Mouse (Mus musculus): Measurements from ENCODE around the gene Atoh8. TPM values are rescaled to one million over a fixed set of nuclear protein-coding genes. Genes with fewer than 3 reads are reported as not detected.

Atoh8 gene
- polyA plus RNA-seq, 1 experiment from 2014 or later: 32.2 TPM

- no peak for ATAC-seq (ENCODE audit: low read depth)
These were observed 37.9 kb downstream of the Atoh8 start for GRCm38 (mm10) chr6:72197515-72197914.

GRCm38 (mm10) chr6:72196660-72197059 lies 38.7 kb downstream of the Atoh8 start:
- peaks cover 12% of the 10 kb centered on the region for H3K4me1 ChIP-seq (replicated peaks; ENCODE audit: control insufficient read depth, insufficient read depth, low read length)
- 54% methylated on average over 3 of the region's 3 CpGs for whole genome bisulfite sequencing
- no peaks in the 10 kb centered on the region for H3K9me3 ChIP-seq (ENCODE audit: control insufficient read depth, low read length)
- no peak for ATAC-seq (ENCODE audit: low read depth)
- no peaks in the 10 kb centered on the region for H3K36me3 ChIP-seq (ENCODE audit: control insufficient read depth, insufficient read depth, low read length)
- H3K27ac ChIP-seq (ENCODE audit: low read length): no peak overlapping the region
- no peak overlapping the region for H3K4me3 ChIP-seq (ENCODE audit: low read length)
- H3K27me3 ChIP-seq (ENCODE audit: control insufficient read depth, insufficient read depth, low read depth, low read length): no peaks in the 10 kb centered on the region
- no peak overlapping the region for H3K4me2 ChIP-seq (ENCODE audit: low read depth, low read length)
- H3K9ac ChIP-seq (ENCODE audit: low read length): no peak overlapping the region

More at GRCm38 (mm10) chr6:72197515-72197914, 37.9 kb downstream of the Atoh8 start:
- H3K27ac ChIP-seq (ENCODE audit: low read length): no peak overlapping the region
- H3K9me3 ChIP-seq (ENCODE audit: control insufficient read depth, low read length): no peaks in the 10 kb centered on the region
- no peak overlapping the region for H3K4me2 ChIP-seq (ENCODE audit: low read depth, low read length)
- H3K4me1 ChIP-seq (replicated peaks; ENCODE audit: control insufficient read depth, insufficient read depth, low read length): peaks cover 12% of the 10 kb centered on the region
- H3K36me3 ChIP-seq (ENCODE audit: control insufficient read depth, insufficient read depth, low read length): no peaks in the 10 kb centered on the region
- no peak overlapping the region for H3K4me3 ChIP-seq (ENCODE audit: low read length)
- no peak overlapping the region for H3K9ac ChIP-seq (ENCODE audit: low read length)
- H3K27me3 ChIP-seq (ENCODE audit: control insufficient read depth, insufficient read depth, low read depth, low read length): no peaks in the 10 kb centered on the region

- no peak overlapping the region for H3K4me3 ChIP-seq (ENCODE audit: low read length)
- H3K4me1 ChIP-seq (replicated peaks; ENCODE audit: control insufficient read depth, insufficient read depth, low read length): peaks cover 26% of the 10 kb centered on the region
- H3K9ac ChIP-seq (ENCODE audit: low read length): 0 out of 2 replicates have a peak overlapping the region, but pooled peaks have one; percentile 20
- no peaks in the 10 kb centered on the region for H3K27me3 ChIP-seq (ENCODE audit: control insufficient read depth, insufficient read depth, low read depth, low read length)
- 42% methylated on average over 5 of the region's 5 CpGs for WGBS
- no peak overlapping the region for H3K27ac ChIP-seq (ENCODE audit: low read length)
- ATAC-seq (ENCODE audit: low read depth): no peak
- H3K9me3 ChIP-seq (ENCODE audit: control insufficient read depth, low read length): no peaks in the 10 kb centered on the region
- no peaks in the 10 kb centered on the region for H3K36me3 ChIP-seq (ENCODE audit: control insufficient read depth, insufficient read depth, low read length)
- H3K4me2 ChIP-seq (ENCODE audit: low read depth, low read length): no peak overlapping the region
These were observed 44.8 kb downstream of the Atoh8 start for GRCm38 (mm10) chr6:72190577-72190976.

- Histone ChIP-seq H3K36me3 (ENCODE audit: control insufficient read depth, insufficient read depth, low read length) (no peaks in the 10 kb centered on the region), H3K4me1 (replicated peaks; ENCODE audit: control insufficient read depth, insufficient read depth, low read length) (peaks cover 26% of the 10 kb centered on the region), H3K4me3 (ENCODE audit: low read length) (no peak overlapping the region), H3K9me3 (ENCODE audit: control insufficient read depth, low read length) (no peaks in the 10 kb centered on the region), H3K4me2 (ENCODE audit: low read depth, low read length) (no peak overlapping the region), H3K9ac (ENCODE audit: low read length) (no peak overlapping the region), H3K27me3 (ENCODE audit: control insufficient read depth, insufficient read depth, low read depth, low read length) (no peaks in the 10 kb centered on the region), H3K27ac (ENCODE audit: low read length) (no peak overlapping the region)
- no peak for ATAC-seq (ENCODE audit: low read depth)
- 25% methylated on average over 6 of the region's 6 CpGs for WGBS
These were observed 45.3 kb downstream of the Atoh8 start for GRCm38 (mm10) chr6:72190120-72190519.

GRCm38 (mm10) chr6:72189061-72189863 lies 46.1 kb downstream of the Atoh8 start:
- Histone ChIP-seq H3K4me3 (ENCODE audit: low read length) (peak overlapping the region; percentile 26), H3K9ac (ENCODE audit: low read length) (peak overlapping the region; percentile 60), H3K36me3 (ENCODE audit: control insufficient read depth, insufficient read depth, low read length) (no peaks in the 10 kb centered on the region), H3K27me3 (ENCODE audit: control insufficient read depth, insufficient read depth, low read depth, low read length) (no peaks in the 10 kb centered on the region), H3K27ac (ENCODE audit: low read length) (peak overlapping the region; percentile 78), H3K4me1 (replicated peaks; ENCODE audit: control insufficient read depth, insufficient read depth, low read length) (peaks cover 26% of the 10 kb centered on the region), H3K4me2 (ENCODE audit: low read depth, low read length) (peak overlapping the region; percentile 50), H3K9me3 (ENCODE audit: control insufficient read depth, low read length) (no peaks in the 10 kb centered on the region)
- peak; percentile 84 for ATAC-seq (ENCODE audit: low read depth)
- 3% methylated on average over 28 of the region's 29 CpGs for WGBS

DNA sequence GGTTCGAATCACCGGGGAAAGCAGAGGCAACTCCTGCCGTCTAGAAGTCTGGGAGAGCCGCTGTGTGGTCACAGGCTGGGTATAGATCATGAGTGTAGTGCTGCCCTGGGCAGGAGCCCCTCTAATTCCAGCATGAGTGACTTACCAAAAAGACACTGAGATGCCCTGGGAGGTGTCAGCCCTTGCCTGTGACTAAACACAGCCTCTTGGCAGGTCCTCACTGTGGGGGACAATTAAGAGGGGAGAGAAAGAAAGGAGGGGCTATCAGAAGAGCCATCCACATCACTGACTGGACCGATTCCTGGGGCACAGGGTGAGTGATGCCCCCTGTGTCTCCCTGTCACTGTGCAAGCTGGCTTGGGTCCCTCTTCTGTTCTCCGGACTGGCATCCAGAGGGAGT lies 48.6 kb downstream of the Atoh8 start:
- no peak for ATAC-seq (ENCODE audit: low read depth)
- no peak overlapping the region for H3K9ac ChIP-seq (ENCODE audit: low read length)
- WGBS: 83% methylated on average over 6 of the region's 6 CpGs

DNA sequence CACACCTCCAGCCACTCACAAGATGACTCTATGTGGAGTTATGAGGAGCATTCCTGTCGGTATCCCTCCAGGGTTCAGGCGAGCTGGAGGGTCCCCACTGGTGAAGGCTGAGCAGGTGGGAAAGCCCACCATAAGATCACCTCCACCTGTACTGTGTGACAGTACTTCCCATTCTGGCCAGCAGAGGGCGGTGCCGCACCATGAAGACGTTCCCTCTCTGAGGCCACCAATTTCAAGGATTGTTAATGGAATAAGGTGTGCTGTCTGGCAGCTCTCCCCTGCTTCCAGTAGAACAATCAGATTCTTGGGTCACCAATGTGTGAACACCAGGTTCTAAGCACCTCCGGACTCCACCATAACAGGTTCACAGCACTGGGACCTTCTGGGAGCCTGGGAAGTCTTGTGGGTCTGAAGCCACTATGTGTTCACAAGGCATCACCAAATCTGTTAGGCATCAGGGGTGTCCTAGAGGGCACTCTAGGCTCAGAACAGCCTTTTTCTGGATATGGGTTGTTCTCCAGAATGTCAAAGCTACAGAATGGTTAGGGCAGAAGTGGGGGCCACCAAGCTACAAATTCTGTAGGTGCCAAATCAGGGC lies 49.4 kb downstream of the Atoh8 start:
- no peak overlapping the region for H3K27ac ChIP-seq (ENCODE audit: low read length)
- H3K9ac ChIP-seq (ENCODE audit: low read length): no peak overlapping the region
- H3K4me3 ChIP-seq (ENCODE audit: low read length): no peak overlapping the region
- no peaks in the 10 kb centered on the region for H3K27me3 ChIP-seq (ENCODE audit: control insufficient read depth, insufficient read depth, low read depth, low read length)
- no peak overlapping the region for H3K4me2 ChIP-seq (ENCODE audit: low read depth, low read length)
- no peaks in the 10 kb centered on the region for H3K36me3 ChIP-seq (ENCODE audit: control insufficient read depth, insufficient read depth, low read length)
- peaks cover 26% of the 10 kb centered on the region for H3K4me1 ChIP-seq (replicated peaks; ENCODE audit: control insufficient read depth, insufficient read depth, low read length)
- under 1% methylated on average over 6 of the region's 6 CpGs for WGBS
- H3K9me3 ChIP-seq (ENCODE audit: control insufficient read depth, low read length): no peaks in the 10 kb centered on the region
- peak; percentile 26 for ATAC-seq (ENCODE audit: low read depth)

More for the DNA sequence above, 48.6 kb downstream of the Atoh8 start:
- H3K36me3 ChIP-seq (ENCODE audit: control insufficient read depth, insufficient read depth, low read length): no peaks in the 10 kb centered on the region
- no peaks in the 10 kb centered on the region for H3K27me3 ChIP-seq (ENCODE audit: control insufficient read depth, insufficient read depth, low read depth, low read length)
- H3K4me2 ChIP-seq (ENCODE audit: low read depth, low read length): no peak overlapping the region
- no peak overlapping the region for H3K27ac ChIP-seq (ENCODE audit: low read length)
- peaks cover 26% of the 10 kb centered on the region for H3K4me1 ChIP-seq (replicated peaks; ENCODE audit: control insufficient read depth, insufficient read depth, low read length)
- no peaks in the 10 kb centered on the region for H3K9me3 ChIP-seq (ENCODE audit: control insufficient read depth, low read length)
- H3K4me3 ChIP-seq (ENCODE audit: low read length): no peak overlapping the region

DNA sequence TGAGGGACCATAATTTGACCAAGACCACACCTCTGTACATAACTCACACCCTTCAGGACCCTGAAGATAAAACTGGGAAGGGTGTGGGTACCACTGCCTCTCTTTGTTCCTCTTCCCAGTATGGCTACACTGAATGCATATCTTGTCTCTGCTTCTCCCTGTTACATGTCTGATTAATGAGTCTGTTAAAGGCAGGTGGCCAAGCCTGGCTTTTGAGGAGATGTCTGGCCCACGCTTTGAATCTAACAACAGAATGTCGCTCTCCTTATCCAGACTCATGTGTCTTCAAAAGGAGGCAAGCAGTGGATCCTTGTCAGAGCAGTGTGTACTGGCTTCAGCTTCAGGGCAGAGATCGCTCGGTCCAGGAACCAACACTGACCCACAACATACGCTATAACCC lies 50.8 kb downstream of the Atoh8 start:
- Histone ChIP-seq H3K36me3 (ENCODE audit: control insufficient read depth, insufficient read depth, low read length) (no peaks in the 10 kb centered on the region), H3K27ac (ENCODE audit: low read length) (no peak overlapping the region), H3K9me3 (ENCODE audit: control insufficient read depth, low read length) (no peaks in the 10 kb centered on the region), H3K9ac (ENCODE audit: low read length) (no peak overlapping the region), H3K27me3 (ENCODE audit: control insufficient read depth, insufficient read depth, low read depth, low read length) (no peaks in the 10 kb centered on the region), H3K4me1 (replicated peaks; ENCODE audit: control insufficient read depth, insufficient read depth, low read length) (peaks cover 23% of the 10 kb centered on the region), H3K4me2 (ENCODE audit: low read depth, low read length) (no peak overlapping the region), H3K4me3 (ENCODE audit: low read length) (no peak overlapping the region)
- no peak for ATAC-seq (ENCODE audit: low read depth)
- WGBS: 81% methylated on average over 5 of the region's 5 CpGs

DNA sequence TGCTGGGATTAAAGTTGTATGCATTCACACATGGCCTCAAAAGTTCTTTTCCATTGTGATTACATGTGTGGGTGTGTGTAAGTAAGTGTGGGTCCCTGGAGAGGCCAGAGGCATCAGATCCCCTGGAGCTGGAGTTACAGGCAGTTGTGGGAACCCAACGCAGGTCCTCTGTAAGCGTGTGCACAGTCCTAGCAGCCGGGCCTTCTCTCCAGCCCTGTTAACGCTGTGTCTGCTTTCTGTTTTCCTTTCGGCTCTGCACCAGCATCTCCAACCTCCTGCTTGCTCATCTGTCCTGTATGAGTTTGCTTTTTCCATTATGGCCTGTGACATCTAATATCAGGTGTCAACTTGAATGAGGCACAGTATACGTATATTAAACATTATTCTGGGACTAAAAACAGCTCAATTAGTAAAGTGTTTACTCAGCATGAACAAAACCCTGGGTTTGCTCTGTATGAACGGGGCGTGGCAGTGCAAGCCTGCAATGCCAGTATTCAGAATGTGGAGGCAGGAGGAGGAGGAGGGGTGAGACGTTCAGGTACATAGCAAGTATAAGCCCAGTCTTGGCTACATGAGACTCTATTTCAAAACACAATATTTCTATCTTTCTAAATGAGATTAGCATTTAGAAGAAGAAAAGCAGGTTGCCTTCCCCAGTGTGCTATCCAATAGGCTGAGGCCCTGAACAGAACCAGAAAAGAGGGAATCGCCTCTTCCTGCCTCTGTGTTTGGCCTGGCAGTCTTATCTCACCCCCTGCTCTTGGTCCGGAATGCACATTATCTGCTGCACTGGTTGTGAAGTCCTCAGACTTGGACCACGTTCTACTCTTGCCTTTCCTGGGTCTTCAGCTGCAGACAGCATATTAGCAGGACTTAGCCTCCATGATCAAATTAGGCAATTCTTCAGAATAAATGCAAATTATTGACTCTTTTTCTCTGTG lies 55.5 kb downstream of the Atoh8 start:
- Histone ChIP-seq H3K4me3 (ENCODE audit: low read length) (no peak overlapping the region), H3K4me1 (replicated peaks; ENCODE audit: control insufficient read depth, insufficient read depth, low read length) (peaks cover 14% of the 10 kb centered on the region), H3K27ac (ENCODE audit: low read length) (peak overlapping the region; percentile 13; the same call in 1 of the 2 replicates), H3K9me3 (ENCODE audit: control insufficient read depth, low read length) (no peaks in the 10 kb centered on the region), H3K4me2 (ENCODE audit: low read depth, low read length) (no peak overlapping the region), H3K9ac (ENCODE audit: low read length) (no peak overlapping the region), H3K36me3 (ENCODE audit: control insufficient read depth, insufficient read depth, low read length) (no peaks in the 10 kb centered on the region), H3K27me3 (ENCODE audit: control insufficient read depth, insufficient read depth, low read depth, low read length) (no peaks in the 10 kb centered on the region)
- WGBS: 52% methylated on average over 12 of the region's 12 CpGs
- ATAC-seq (ENCODE audit: low read depth): peak; percentile 35

Data from lung, embryonic 16.5 days (tissue).